Mouse (Mus musculus) layer of hippocampus, adult 9-11 months (tissue): ENCODE results near the gene Gm27021.
A peak's percentile ranks its signal among the peaks of the same experiment; 100 is the strongest.
"Not testable (repeated sequence)": the region's sequence is repeated elsewhere in the genome, so short reads cannot be mapped to it uniquely, and the experiment has no call there.

Source experiments
- DNase-seq: peaks from one replicate; pipeline ENCODE4 v3.0.0; 2022

Gene Gm27021

DNA sequence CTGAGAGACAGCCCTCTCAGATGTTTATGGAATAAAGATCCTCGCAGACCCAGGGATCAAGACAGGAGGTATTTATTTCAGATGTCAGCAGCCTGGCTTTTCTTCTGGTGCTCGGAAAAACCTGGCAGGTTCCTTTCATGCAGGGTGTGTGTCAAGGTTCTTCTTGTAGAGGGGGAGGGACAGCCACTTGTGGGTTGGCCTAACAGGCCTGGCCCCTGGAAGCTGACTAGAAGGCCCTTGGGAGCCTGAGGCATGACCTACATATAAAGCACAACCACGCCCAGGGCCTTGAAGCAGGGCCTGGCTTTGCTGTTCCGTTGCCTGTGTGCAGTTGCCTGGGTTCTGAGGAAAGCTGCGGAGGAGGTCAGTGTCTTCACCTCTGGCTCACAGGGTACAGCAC, 17.2 kb upstream of the Gm27021 start:
- no peak for DNase-seq

GRCm38 (mm10) chr8:120684082-120684481, 16.2 kb upstream of the Gm27021 start:
- DNase-seq, result no peak

DNA sequence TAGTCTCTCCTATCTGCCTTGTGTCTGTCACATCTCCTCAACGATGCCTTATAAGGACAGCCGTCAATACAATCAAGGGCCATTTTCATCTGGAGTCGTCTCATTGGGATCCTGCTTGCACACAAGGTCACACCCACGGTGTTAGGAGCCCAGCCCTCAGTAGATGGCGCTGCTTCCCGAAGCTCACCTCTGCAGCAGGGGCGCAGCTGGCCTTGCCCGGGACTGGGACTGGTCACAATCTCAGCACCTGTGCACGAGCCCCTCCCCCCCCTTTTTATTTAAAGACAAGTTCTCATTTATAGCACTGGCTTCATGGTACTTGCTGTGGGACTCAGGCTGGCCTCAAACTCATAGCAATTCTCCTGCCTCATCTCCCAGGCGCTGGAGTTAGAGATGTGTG, 15.7 kb upstream of the Gm27021 start:
- peak; percentile 64 for DNase-seq

DNA sequence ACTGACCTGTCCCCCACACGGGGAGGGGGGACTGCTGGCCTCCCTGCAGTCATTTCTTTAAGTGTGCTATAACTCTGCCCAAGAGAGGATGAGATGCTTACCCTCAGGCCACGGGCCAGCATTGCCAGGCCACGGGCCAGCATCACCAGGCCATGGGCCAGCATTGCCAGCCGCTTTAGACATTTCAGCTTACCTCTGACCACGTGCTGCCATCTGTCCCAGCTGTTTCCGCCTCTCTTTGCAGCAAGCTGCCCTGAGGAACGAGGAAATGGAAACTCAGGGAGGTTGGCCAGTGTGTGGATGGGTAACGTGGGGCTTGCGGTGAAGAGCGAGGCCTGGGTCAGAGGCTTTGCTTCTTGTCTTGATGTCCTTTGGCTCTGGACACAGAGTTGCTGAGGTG, 13.2 kb upstream of the Gm27021 start:
- peak; percentile 70 for DNase-seq

GRCm38 (mm10) chr8:120680405-120680804, 12.5 kb upstream of the Gm27021 start:
- DNase-seq, result not testable (repeated sequence)

DNA sequence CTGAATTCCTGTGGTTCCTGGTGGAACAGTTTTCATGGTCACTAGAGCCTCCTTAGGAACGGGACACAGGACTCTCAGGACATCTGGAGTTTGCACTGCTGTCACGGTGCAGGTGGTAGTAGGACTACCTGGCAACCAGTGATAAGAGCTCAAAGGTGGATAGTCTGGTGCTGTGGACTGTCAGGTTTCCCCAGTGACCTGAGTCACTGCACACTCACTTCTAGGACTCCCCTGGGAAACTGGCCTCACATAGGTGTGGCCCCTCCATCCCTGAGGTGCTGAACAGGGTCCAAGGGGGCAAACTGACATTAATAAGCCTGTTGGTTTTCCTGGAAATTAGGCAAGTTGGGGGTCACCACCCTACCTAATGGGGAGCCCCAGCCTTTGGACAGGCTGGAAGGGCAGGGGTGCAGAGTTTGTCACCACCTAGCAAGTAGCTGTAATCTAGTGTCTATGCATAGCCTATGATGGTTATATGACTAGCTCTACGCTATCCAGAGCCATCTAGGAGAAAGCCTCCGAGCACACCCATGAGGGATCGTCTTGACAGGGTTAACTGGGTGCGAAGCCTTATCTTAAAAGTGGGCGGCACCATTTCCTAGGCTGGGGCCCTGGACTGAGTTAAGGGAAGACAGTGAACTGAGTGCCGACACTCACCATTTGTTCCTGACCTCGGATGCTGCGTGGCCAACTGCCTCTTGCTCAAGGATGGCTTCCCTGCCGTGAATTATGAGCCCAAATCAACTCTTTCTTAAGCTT, 11.9 kb upstream of the Gm27021 start:
- DNase-seq, result no peak

DNA sequence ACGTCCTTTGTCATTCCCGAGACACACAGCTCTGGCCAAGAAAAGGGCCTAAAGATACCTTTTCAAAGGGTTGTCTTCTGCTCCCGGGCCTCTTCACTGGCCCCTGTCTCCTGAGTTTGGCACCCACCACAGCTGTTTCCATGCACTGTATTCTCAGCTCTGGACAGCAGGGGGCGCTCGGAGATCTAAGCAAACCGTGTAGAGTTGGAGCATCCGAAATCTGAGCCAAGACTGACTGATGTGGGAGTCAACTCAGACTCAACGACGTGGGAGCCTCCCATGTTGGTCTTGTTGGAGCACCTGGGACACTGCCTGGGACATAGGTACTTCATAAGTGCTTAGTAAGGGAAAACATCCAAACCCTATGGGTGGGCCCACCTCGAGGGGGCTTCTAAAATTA, 10.6 kb upstream of the Gm27021 start:
- DNase-seq, result peak; percentile 83

DNA sequence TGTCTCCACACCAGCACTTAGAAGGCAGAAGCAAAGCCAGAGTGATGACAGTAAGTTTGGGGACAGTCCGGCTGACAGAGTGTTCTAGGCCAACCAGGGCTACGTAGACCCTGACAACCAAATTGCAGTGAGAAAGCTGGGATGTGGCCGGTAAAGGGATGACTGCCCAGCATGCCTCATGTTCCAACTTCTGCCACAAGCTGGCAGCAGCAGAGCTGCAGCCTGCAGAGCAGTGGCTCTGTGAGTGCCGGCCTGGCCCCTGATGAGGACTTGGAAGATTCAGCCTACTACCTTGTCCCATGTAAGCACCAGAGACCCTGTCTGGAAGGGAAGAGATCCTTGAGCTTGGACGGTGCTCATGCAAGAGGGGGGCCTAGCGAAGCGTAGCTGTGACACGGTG, 7.8 kb upstream of the Gm27021 start:
- DNase-seq, result no peak

- no peak for DNase-seq
Measured at GRCm38 (mm10) chr8:120673298-120673697, 5.4 kb upstream of the Gm27021 start.

GRCm38 (mm10) chr8:120672626-120673229, 4.8 kb upstream of the Gm27021 start:
- DNase-seq, result no peak

- DNase-seq, result no peak
Measured at GRCm38 (mm10) chr8:120671775-120672174, 3.9 kb upstream of the Gm27021 start.

DNA sequence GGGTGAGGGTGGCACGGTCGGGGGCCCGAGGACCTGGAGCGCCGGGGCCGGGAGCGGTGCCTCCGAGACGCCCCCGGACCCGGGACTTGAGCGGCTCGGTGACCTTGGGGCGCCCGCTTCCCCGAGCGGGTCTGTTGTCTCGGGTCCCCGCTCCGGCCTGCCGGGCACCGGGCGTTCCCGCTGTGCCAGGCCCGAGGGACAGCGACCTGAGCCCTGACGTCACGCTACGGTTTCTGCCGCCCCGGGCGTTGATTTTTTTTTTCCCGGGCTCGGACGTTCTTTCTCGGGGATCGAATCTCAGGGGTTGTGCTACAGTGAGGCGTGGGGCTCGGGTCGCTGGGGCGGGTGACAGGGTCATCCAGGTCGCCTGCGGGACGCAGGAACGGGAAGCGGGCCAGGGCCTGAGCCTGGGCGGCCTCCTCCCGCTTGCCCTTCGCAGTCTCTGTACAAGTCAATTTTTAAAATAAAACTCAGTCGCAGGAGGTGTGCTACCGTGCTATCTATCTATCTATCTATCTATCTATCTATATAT, 561 bp upstream of the Gm27021 start, which contains the start of gene Emc8:
Emc8 (minus strand) TSS at position 200 of the 532 bp plus-strand sequence.
- no peak for DNase-seq

- DNase-seq, result no peak
Measured at GRCm38 (mm10) chr8:120666807-120667470, 940 bp downstream of the Gm27021 start.

- DNase-seq, result no peak
Measured at GRCm38 (mm10) chr8:120665726-120666455, 2.0 kb downstream of the Gm27021 start.

DNA sequence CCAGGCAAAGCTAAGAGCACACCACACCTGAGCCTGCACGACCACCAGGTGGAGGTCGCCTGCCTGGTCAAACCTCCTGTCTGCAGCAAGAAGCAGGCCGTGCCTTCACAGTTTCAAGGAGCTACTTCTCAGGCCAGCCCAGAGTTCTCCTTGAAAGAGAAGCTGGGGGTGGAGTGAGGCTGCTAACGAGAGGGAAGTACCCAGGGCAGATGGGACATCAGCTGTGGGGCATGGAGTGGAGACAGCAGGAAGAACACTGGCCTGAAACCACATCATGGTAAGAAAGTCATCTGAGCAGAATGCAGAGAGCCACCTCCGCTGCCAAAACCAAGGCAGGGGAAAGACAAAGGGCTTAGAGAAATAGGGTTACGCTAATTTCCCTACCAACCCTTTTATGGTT, 3.3 kb downstream of the Gm27021 start:
- peak; percentile 55 for DNase-seq

- DNase-seq, result no peak
Measured at GRCm38 (mm10) chr8:120657415-120657814, 10.5 kb downstream of the Gm27021 start.

GRCm38 (mm10) chr8:120656322-120657052, 11.4 kb downstream of the Gm27021 start:
- no peak for DNase-seq

DNA sequence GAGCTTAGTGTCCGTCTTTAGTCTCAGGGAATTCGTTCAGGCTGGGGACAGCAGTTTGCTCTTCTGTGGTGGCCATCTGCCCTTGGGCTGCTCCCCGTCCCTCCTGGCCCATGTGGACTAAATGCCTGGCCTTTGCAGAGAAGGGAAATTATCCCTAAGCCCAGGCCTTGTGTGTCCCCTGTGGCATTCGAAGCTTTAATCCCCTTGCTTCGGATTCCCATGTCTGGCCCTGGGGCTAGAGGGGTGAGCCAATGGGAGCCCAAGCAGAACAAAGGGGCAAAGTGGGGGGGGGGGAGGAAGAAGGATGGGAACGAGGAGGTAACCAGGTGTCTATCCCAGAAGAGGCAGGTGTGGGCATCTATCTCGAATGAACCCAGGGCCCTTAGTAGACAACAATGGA, 20.3 kb downstream of the Gm27021 start, which contains the start of gene 1190005I06Rik:
1190005I06Rik (minus strand) TSS at position 101 of the 400 bp plus-strand sequence.
- no peak for DNase-seq

DNA sequence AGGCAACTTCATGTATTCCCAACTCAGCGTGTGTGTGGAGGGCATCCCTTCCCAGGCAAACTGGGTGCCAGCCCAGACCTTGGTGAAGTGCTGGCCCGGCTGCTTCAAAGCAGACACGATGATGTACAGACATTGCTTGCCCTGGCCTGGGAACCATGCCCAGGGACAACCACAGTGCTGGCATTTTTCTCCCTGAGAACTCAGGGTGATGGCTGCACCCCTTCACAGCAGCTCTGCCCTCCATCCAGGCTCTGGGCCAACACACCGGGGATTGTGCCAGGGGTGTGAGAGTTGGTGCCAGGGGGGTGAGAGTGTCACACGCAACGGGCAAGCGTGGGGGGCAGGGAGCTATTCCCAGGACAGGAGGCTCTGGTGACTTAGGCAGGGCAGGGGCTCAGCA, 23.2 kb downstream of the Gm27021 start:
- DNase-seq, result peak; percentile 88

- no peak for DNase-seq
Measured at GRCm38 (mm10) chr8:120642031-120642662, 25.7 kb downstream of the Gm27021 start.

- DNase-seq, result no peak
Measured at GRCm38 (mm10) chr8:120641245-120641644, 26.6 kb downstream of the Gm27021 start.
